In genomic region chr11:100399320-100399719, GRCm38 (mm10) we compare ENCODE assay signal across 13 mouse cellular contexts. TPM values are rescaled to one million over a fixed set of nuclear protein-coding genes. Genes with fewer than 3 reads are reported as not detected.
DNase-seq lines count a peak whose midpoint lies in the region; ATAC-seq lines count a peak whose summit lies in the region.
"Had no signal": no experiment of that assay in that cellular context is flagged by ENCODE, and none has a peak within 500 bp of the region (broad histone marks: within the 10 kb centered on the region; RNA-seq: fewer than 3 reads in every experiment).

No protein-coding gene starts in this region.

- no peaks in the 10 kb centered on the region for H3K36me3 ChIP-seq in embryonic facial prominence, embryonic 15.5 days
- H3K36me3 ChIP-seq in hindbrain, embryonic 16.5 days (ENCODE audit: control insufficient read depth, insufficient read depth, low read length), result no peaks in the 10 kb centered on the region
- H3K36me3 ChIP-seq: hindbrain, embryonic 15.5 days; neural tube, embryonic 13.5 days had no signal

- H3K27me3 ChIP-seq in embryonic facial prominence, embryonic 15.5 days, result no peaks in the 10 kb centered on the region
- no peaks in the 10 kb centered on the region for H3K27me3 ChIP-seq in hindbrain, embryonic 16.5 days (replicated peaks; ENCODE audit: control insufficient read depth, insufficient read depth, low read length)
- H3K27me3 ChIP-seq: hindbrain, embryonic 15.5 days had no signal

- H3K9ac ChIP-seq in embryonic facial prominence, embryonic 15.5 days, result no peak overlapping the region
- H3K9ac ChIP-seq in hindbrain, embryonic 16.5 days (ENCODE audit: low read depth, low read length), result no peak overlapping the region
- H3K9ac ChIP-seq: hindbrain, embryonic 15.5 days; neural tube, embryonic 13.5 days had no signal

- peak overlapping the region; percentile 71; the same call in 1 of the 2 replicates for H3K27ac ChIP-seq in embryonic facial prominence, embryonic 15.5 days (replicated peaks)
- no peak overlapping the region for H3K27ac ChIP-seq in hindbrain, embryonic 16.5 days (ENCODE audit: low read depth, low read length)
- H3K27ac ChIP-seq: hindbrain, embryonic 15.5 days; neural tube, embryonic 13.5 days had no signal

- ATAC-seq in embryonic facial prominence, embryonic 15.5 days (ENCODE audit: insufficient number of reproducible peaks, low FRiP score, low TSS enrichment, low read depth), result no peak
- no peak for ATAC-seq in hindbrain, embryonic 16.5 days

- whole genome bisulfite sequencing in embryonic facial prominence, embryonic 15.5 days, result 41% methylated on average over 9 of the region's 9 CpGs
- WGBS in hindbrain, embryonic 16.5 days, result 81% methylated on average over 9 of the region's 9 CpGs

- intact Hi-C loops in heart, postnatal 25 days (cut with DNase I), result no loop called here

- no peaks in the 10 kb centered on the region for H3K9me3 ChIP-seq in embryonic facial prominence, embryonic 15.5 days (replicated peaks)
- H3K9me3 ChIP-seq in hindbrain, embryonic 16.5 days (ENCODE audit: control insufficient read depth, low read length), result no peaks in the 10 kb centered on the region
- H3K9me3 ChIP-seq: hindbrain, embryonic 15.5 days; neural tube, embryonic 13.5 days had no signal

- DNase-seq in heart, adult 18-20 months, result peak; percentile 50 to 60
- DNase-seq in heart, postnatal 25 days (ENCODE audit: low spot score), result no peak
- peak; percentile 92 for DNase-seq in 416B (ENCODE audit: low read depth)
- DNase-seq in natural killer cell, adult 2 months (ENCODE audit: low spot score in 2 of 2), result peak; percentile 30 to 43
- DNase-seq in layer of hippocampus, adult 9-10 months (ENCODE audit: low spot score), result no peak
- no peak for DNase-seq in adrenal gland, postnatal 14 days
- DNase-seq: adrenal gland, postnatal 36 days had no signal

- H3K4me2 ChIP-seq in embryonic facial prominence, embryonic 15.5 days (replicated peaks), result no peak overlapping the region
- H3K4me2 ChIP-seq in hindbrain, embryonic 16.5 days (ENCODE audit: low read length), result no peak overlapping the region
- H3K4me2 ChIP-seq: hindbrain, embryonic 15.5 days; neural tube, embryonic 13.5 days had no signal

- H3K4me1 ChIP-seq in embryonic facial prominence, embryonic 15.5 days, result peaks cover 65% of the 10 kb centered on the region
- peaks cover 23% of the 10 kb centered on the region for H3K4me1 ChIP-seq in hindbrain, embryonic 16.5 days (ENCODE audit: control insufficient read depth, insufficient read depth, low read depth, low read length)

- no peak overlapping the region for H3K4me3 ChIP-seq in embryonic facial prominence, embryonic 15.5 days (replicated peaks)
- H3K4me3 ChIP-seq in hindbrain, embryonic 16.5 days (ENCODE audit: low read length), result no peak overlapping the region
- H3K4me3 ChIP-seq: hindbrain, embryonic 15.5 days; neural tube, embryonic 13.5 days had no signal

RNA-seq across cellular contexts. Expression of gene Jup, which starts 1.8 kb away (rescaled TPM):
- 100 to 1,000 TPM; 208 to 239 TPM for total RNA-seq in heart, adult 18-20 months (2021)
- 100 to 1,000 TPM; 239 to 247 TPM for total RNA-seq in heart, postnatal 25 days (2021)
- polyA plus RNA-seq in embryonic facial prominence, embryonic 15.5 days (2015; fragmentation: Nextera tagmentation; extraction: Ambion mirVana), result 232 and 256 TPM in 2 replicates
- 68.8 and 77.7 TPM in 2 replicates for polyA plus RNA-seq in hindbrain, embryonic 16.5 days (2015; fragmentation: Nextera tagmentation; extraction: Ambion mirVana)
- total RNA-seq in adrenal gland, postnatal 14 days (2021), result 101 and 102 TPM in 2 replicates

RNA-seq across cellular contexts. Expression of gene P3h4, which starts 15.3 kb away (rescaled TPM):
- 10 to 100 TPM; 13.2 to 15.2 TPM for total RNA-seq in heart, adult 18-20 months (2021)
- total RNA-seq in heart, postnatal 25 days (2021), result 10 to 100 TPM; 15.4 to 15.8 TPM
- 89.9 and 91.1 TPM in 2 replicates for polyA plus RNA-seq in embryonic facial prominence, embryonic 15.5 days (2015; fragmentation: Nextera tagmentation; extraction: Ambion mirVana)
- polyA plus RNA-seq in hindbrain, embryonic 16.5 days (2015; fragmentation: Nextera tagmentation; extraction: Ambion mirVana), result 21.5 and 25.5 TPM in 2 replicates
- total RNA-seq in adrenal gland, postnatal 14 days (2021), result 25.8 and 26.7 TPM in 2 replicates

RNA-seq across cellular contexts. Expression of gene Fkbp10, which starts 16.2 kb away (rescaled TPM):
- 1 to 10 TPM; 7.2 to 7.4 TPM for total RNA-seq in heart, adult 18-20 months (2021)
- total RNA-seq in heart, postnatal 25 days (2021), result 10 to 100 TPM; 12.2 to 14.4 TPM
- 212 TPM in 2 replicates for polyA plus RNA-seq in embryonic facial prominence, embryonic 15.5 days (2015; fragmentation: Nextera tagmentation; extraction: Ambion mirVana)
- polyA plus RNA-seq in hindbrain, embryonic 16.5 days (2015; fragmentation: Nextera tagmentation; extraction: Ambion mirVana), result 29.2 and 33.1 TPM in 2 replicates
- 33.8 and 38.9 TPM in 2 replicates for total RNA-seq in adrenal gland, postnatal 14 days (2021)

RNA-seq across cellular contexts. Expression of gene Nt5c3b, which starts 42.3 kb away (rescaled TPM):
- total RNA-seq in heart, adult 18-20 months (2021), result 10 to 100 TPM; 17.9 to 24.7 TPM
- total RNA-seq in heart, postnatal 25 days (2021), result 10 to 100 TPM; 30.2 to 33.3 TPM
- 134 and 135 TPM in 2 replicates for polyA plus RNA-seq in embryonic facial prominence, embryonic 15.5 days (2015; fragmentation: Nextera tagmentation; extraction: Ambion mirVana)
- 127 TPM in 2 replicates for polyA plus RNA-seq in hindbrain, embryonic 16.5 days (2015; fragmentation: Nextera tagmentation; extraction: Ambion mirVana)
- total RNA-seq in adrenal gland, postnatal 14 days (2021), result 51.5 and 57.5 TPM in 2 replicates

RNA-seq across cellular contexts. Expression of gene Klhl10, which starts 42.4 kb away (rescaled TPM):
- under 1 TPM; 0.60 to 0.95 TPM for total RNA-seq in heart, adult 18-20 months (2021)
- total RNA-seq in heart, postnatal 25 days (2021), result under 1 TPM; 0.88 to 0.92 TPM
- 1.1 and 1.2 TPM in 2 replicates for polyA plus RNA-seq in embryonic facial prominence, embryonic 15.5 days (2015; fragmentation: Nextera tagmentation; extraction: Ambion mirVana)
- 0.75 and 1.2 TPM in 2 replicates for polyA plus RNA-seq in hindbrain, embryonic 16.5 days (2015; fragmentation: Nextera tagmentation; extraction: Ambion mirVana)
- total RNA-seq in adrenal gland, postnatal 14 days (2021), result 0.94 and 1.5 TPM in 2 replicates
- polyA plus RNA-seq: liver, embryonic 16.5 days; small intestine, adult 2 months had no signal

Comparison
In these comparisons a context has a peak if more than half of its experiments do, and no peak if none do; other contexts are left out.
1. DNase-seq: peak in heart, adult 18-20 months (2 of 2), 416B (single experiment) and natural killer cell, adult 2 months (2 of 2); none in heart, postnatal 25 days (single experiment), layer of hippocampus, adult 9-10 months (single experiment) and adrenal gland, postnatal 14 days (single experiment).